Mouse (Mus musculus) thymus, adult 2 months (tissue): ENCODE results near the gene Olfr1350.

ENCODE experiments used
- CTCF ChIP-seq: fragments of 200-500 bp; IDR thresholded peaks from 2 replicates; pipeline ENCODE4 v1.5.1; 2012; ENCODE audit warnings: mild to moderate bottlenecking, control low read depth, low read length, moderate library complexity, borderline replicate concordance; ENCODE audit not compliant: control insufficient read depth, poor library complexity, insufficient read depth; ENCODE audit errors: extremely low read depth
- POLR2A ChIP-seq: fragments of 200-500 bp; IDR thresholded peaks from 2 replicates; pipeline ENCODE4 v1.6.1; 2012; ENCODE audit warnings: mild to moderate bottlenecking, low read length, control low read depth, moderate library complexity; ENCODE audit not compliant: control insufficient read depth, poor library complexity, insufficient read depth; ENCODE audit errors: extremely low read depth

- TF ChIP-seq POLR2A (no peak), CTCF (no peak)
Measured at GRCm38 (mm10) chr7:6564541-6564940, at the start of gene Olfr1350.
